ENCODE assay signal across 15 mouse cellular contexts in genomic region chr3:50999745-51000144, GRCm38 (mm10).
"Had no signal": no experiment of that assay in that cellular context is flagged by ENCODE, and none has a peak within 500 bp of the region (broad histone marks: within the 10 kb centered on the region; RNA-seq: fewer than 3 reads in every experiment).

No protein-coding gene starts in this region.

- H3K4me1 ChIP-seq: kidney, embryonic 15.5 days had no signal

- H3K27me3 ChIP-seq: kidney, embryonic 15.5 days had no signal

- H3K4me3 ChIP-seq: kidney, embryonic 15.5 days; left cerebral cortex, adult 2 months had no signal

- H3K27ac ChIP-seq: kidney, embryonic 15.5 days; left cerebral cortex, adult 2 months; liver, embryonic 14.5 days had no signal

- H3K4me2 ChIP-seq: kidney, embryonic 15.5 days; liver, embryonic 11.5 days; midbrain, embryonic 11.5 days had no signal

- DNase-seq: kidney, adult 8-10 months; kidney, postnatal 10 days; kidney, postnatal 36 days; layer of hippocampus, postnatal 36 days; lung, adult 18-20 months; lung, postnatal 10 days; lung, postnatal 36 days; midbrain, embryonic 14.5 days; thymus, adult 18-20 months; thymus, postnatal 36 days had no signal

- H3K9ac ChIP-seq: kidney, embryonic 15.5 days; liver, embryonic 14.5 days had no signal

- H3K36me3 ChIP-seq: kidney, embryonic 15.5 days had no signal

- H3K9me3 ChIP-seq: kidney, embryonic 15.5 days had no signal
